ENCODE assay signal across 14 mouse cellular contexts in genomic region chr5:24342966-24343365, GRCm38 (mm10). TPM values are rescaled to one million over a fixed set of nuclear protein-coding genes. Genes with fewer than 3 reads are reported as not detected.
DNase-seq lines count a peak whose midpoint lies in the region; ATAC-seq and TF ChIP-seq lines count a peak whose summit lies in the region.
"Had no signal": no experiment of that assay in that cellular context is flagged by ENCODE, and none has a peak within 500 bp of the region (broad histone marks: within the 10 kb centered on the region; RNA-seq: fewer than 3 reads in every experiment).

No protein-coding gene starts in this region.

- peak overlapping the region; percentile 88; the same call in 1 of the 2 replicates for H3K27ac ChIP-seq in intestine, embryonic 14.5 days (ENCODE audit: low read depth)
- H3K27ac ChIP-seq in intestine, postnatal 0 days (ENCODE audit: low read depth, low read length) = no peak overlapping the region
- H3K27ac ChIP-seq in forebrain, embryonic 13.5 days = peak overlapping the region; percentile 90; the same call in 1 of the 2 replicates
- peak overlapping the region; percentile 97 for H3K27ac ChIP-seq in hindbrain, embryonic 12.5 days
- peak overlapping the region; percentile 83; the same call in 1 of the 2 replicates for H3K27ac ChIP-seq in midbrain, embryonic 16.5 days (ENCODE audit: low read length)
- H3K27ac ChIP-seq: left cerebral cortex, adult 2 months; liver, embryonic 14.5 days had no signal

- ATAC-seq in intestine, embryonic 14.5 days (replicated peaks; ENCODE audit: low FRiP score, low TSS enrichment, low read depth) = 0 out of 2 replicates have a peak, but pooled peaks have one; percentile 12
- ATAC-seq in intestine, postnatal 0 days = no peak
- ATAC-seq in forebrain, embryonic 13.5 days = no peak
- no peak for ATAC-seq in hindbrain, embryonic 12.5 days (ENCODE audit: low FRiP score)
- no peak for ATAC-seq in midbrain, embryonic 16.5 days
- ATAC-seq in megakaryocyte-erythroid progenitor cell, adult 5-6 weeks (replicated peaks; ENCODE audit: low FRiP score, low TSS enrichment, poor library complexity, severe bottlenecking) = no peak

- H3K4me1 ChIP-seq in intestine, embryonic 14.5 days (replicated peaks; ENCODE audit: control insufficient read depth, insufficient read depth, low read length) = peaks cover 41% of the 10 kb centered on the region
- no peaks in the 10 kb centered on the region for H3K4me1 ChIP-seq in intestine, postnatal 0 days (replicated peaks; ENCODE audit: control insufficient read depth, insufficient read depth, low read length)
- peaks cover 49% of the 10 kb centered on the region for H3K4me1 ChIP-seq in forebrain, embryonic 13.5 days
- H3K4me1 ChIP-seq in hindbrain, embryonic 12.5 days = peaks cover 56% of the 10 kb centered on the region
- H3K4me1 ChIP-seq in midbrain, embryonic 16.5 days (ENCODE audit: control insufficient read depth, insufficient read depth, low read length) = peaks cover 29% of the 10 kb centered on the region

- no peak for DNase-seq in intestine, embryonic 14.5 days (ENCODE audit: low spot score)
- no peak for DNase-seq in cerebellum, postnatal 36 days
- DNase-seq: cerebellum, adult 8-10 months; kidney, postnatal 36 days; right cerebral cortex, postnatal 4 days had no signal

- 0 out of 2 replicates have a peak overlapping the region, but pooled peaks have one; percentile 11 for H3K4me2 ChIP-seq in intestine, embryonic 14.5 days (ENCODE audit: low read length)
- no peak overlapping the region for H3K4me2 ChIP-seq in intestine, postnatal 0 days (replicated peaks; ENCODE audit: low read depth)
- no peak overlapping the region for H3K4me2 ChIP-seq in forebrain, embryonic 13.5 days
- 0 out of 2 replicates have a peak overlapping the region, but pooled peaks have one; percentile 26 for H3K4me2 ChIP-seq in hindbrain, embryonic 12.5 days (replicated peaks)
- no peak overlapping the region for H3K4me2 ChIP-seq in midbrain, embryonic 16.5 days (ENCODE audit: low read length)

- 0 out of 2 replicates have a peak, but pooled peaks cover 9% of the 10 kb centered on the region for H3K36me3 ChIP-seq in intestine, embryonic 14.5 days (ENCODE audit: control insufficient read depth, insufficient read depth, low read length)
- no peaks in the 10 kb centered on the region for H3K36me3 ChIP-seq in intestine, postnatal 0 days (ENCODE audit: control insufficient read depth, insufficient read depth)
- no peaks in the 10 kb centered on the region for H3K36me3 ChIP-seq in forebrain, embryonic 13.5 days (ENCODE audit: poor library complexity, severe bottlenecking)
- H3K36me3 ChIP-seq in hindbrain, embryonic 12.5 days = no peaks in the 10 kb centered on the region
- no peaks in the 10 kb centered on the region for H3K36me3 ChIP-seq in midbrain, embryonic 16.5 days (ENCODE audit: control insufficient read depth, insufficient read depth, low read length)

- H3K9me3 ChIP-seq in intestine, embryonic 14.5 days (ENCODE audit: control insufficient read depth, low read length) = no peaks in the 10 kb centered on the region
- no peaks in the 10 kb centered on the region for H3K9me3 ChIP-seq in intestine, postnatal 0 days (ENCODE audit: control insufficient read depth)
- no peaks in the 10 kb centered on the region for H3K9me3 ChIP-seq in forebrain, embryonic 13.5 days (replicated peaks)
- no peaks in the 10 kb centered on the region for H3K9me3 ChIP-seq in hindbrain, embryonic 12.5 days (replicated peaks)
- H3K9me3 ChIP-seq in midbrain, embryonic 16.5 days (replicated peaks; ENCODE audit: control insufficient read depth, low read length, poor library complexity, severe bottlenecking) = no peaks in the 10 kb centered on the region

- 22% methylated on average over 8 of the region's 8 CpGs for WGBS in intestine, embryonic 14.5 days
- 39% methylated on average over 8 of the region's 8 CpGs for WGBS in intestine, postnatal 0 days
- WGBS in forebrain, embryonic 13.5 days = 61% methylated on average over 8 of the region's 8 CpGs
- 41% methylated on average over 8 of the region's 8 CpGs for WGBS in hindbrain, embryonic 12.5 days
- WGBS in midbrain, embryonic 16.5 days = 46% methylated on average over 8 of the region's 8 CpGs

- H3K27me3 ChIP-seq in intestine, embryonic 14.5 days (replicated peaks; ENCODE audit: control insufficient read depth, insufficient read depth, low read length) = no peaks in the 10 kb centered on the region
- H3K27me3 ChIP-seq in intestine, postnatal 0 days (replicated peaks; ENCODE audit: control insufficient read depth, insufficient read depth, low read length) = no peaks in the 10 kb centered on the region
- H3K27me3 ChIP-seq in forebrain, embryonic 13.5 days = no peaks in the 10 kb centered on the region
- peaks cover 7% of the 10 kb centered on the region; the same call in 1 of the 2 replicates for H3K27me3 ChIP-seq in hindbrain, embryonic 12.5 days
- H3K27me3 ChIP-seq in midbrain, embryonic 16.5 days (ENCODE audit: control insufficient read depth, insufficient read depth, low read depth, low read length) = no peaks in the 10 kb centered on the region

- TF ChIP-seq CTCF in intestine, postnatal 0 days (IDR thresholded peaks at IDR 0.05; ENCODE audit: low read depth) = no peak

- H3K4me3 ChIP-seq in intestine, embryonic 14.5 days (ENCODE audit: low read depth, low read length) = no peak overlapping the region
- H3K4me3 ChIP-seq in intestine, postnatal 0 days (ENCODE audit: low read depth, low read length) = no peak overlapping the region
- no peak overlapping the region for H3K4me3 ChIP-seq in forebrain, embryonic 13.5 days
- H3K4me3 ChIP-seq in hindbrain, embryonic 12.5 days = no peak overlapping the region
- no peak overlapping the region for H3K4me3 ChIP-seq in midbrain, embryonic 16.5 days (ENCODE audit: low read depth, low read length)
- H3K4me3 ChIP-seq: left cerebral cortex, adult 2 months had no signal

- H3K9ac ChIP-seq in intestine, embryonic 14.5 days (ENCODE audit: low read length) = no peak overlapping the region
- H3K9ac ChIP-seq in intestine, postnatal 0 days (ENCODE audit: low read depth, low read length) = no peak overlapping the region
- 0 out of 2 replicates have a peak overlapping the region, but pooled peaks have one; percentile 64 for H3K9ac ChIP-seq in forebrain, embryonic 13.5 days
- no peak overlapping the region for H3K9ac ChIP-seq in hindbrain, embryonic 12.5 days
- H3K9ac ChIP-seq in midbrain, embryonic 16.5 days (ENCODE audit: low read depth, low read length) = no peak overlapping the region
- H3K9ac ChIP-seq: liver, embryonic 14.5 days had no signal

RNA-seq across cellular contexts. Expression of gene Kcnh2, which starts 8.4 kb away (rescaled TPM):
- polyA plus RNA-seq in intestine, embryonic 14.5 days (2014; fragmentation: Nextera tagmentation; extraction: Ambion mirVana) = 9.0 and 11.2 TPM in 2 replicates
- polyA plus RNA-seq in intestine, postnatal 0 days (2015; fragmentation: Nextera tagmentation; extraction: Ambion mirVana) = 3.0 and 3.1 TPM in 2 replicates
- 4.3 and 6.9 TPM in 2 replicates for polyA plus RNA-seq in forebrain, embryonic 13.5 days (2015; fragmentation: Nextera tagmentation; extraction: Ambion mirVana)
- 14.6 and 17.4 TPM in 2 replicates for polyA plus RNA-seq in hindbrain, embryonic 12.5 days (2016; fragmentation: Nextera tagmentation; extraction: Ambion mirVana)
- 11.4 and 11.7 TPM in 2 replicates for polyA plus RNA-seq in midbrain, embryonic 16.5 days (2015; fragmentation: Nextera tagmentation; extraction: Ambion mirVana)
- 1.2 TPM in 1 of 2 replicates, not detected in the other for total RNA-seq in megakaryocyte-erythroid progenitor cell, adult 5-6 weeks (2014; fragmentation: Nextera tagmentation)
- not detected in 2 replicates for total RNA-seq in megakaryocyte-erythroid progenitor cell, adult 5-6 weeks (2017)
- total RNA-seq: megakaryocyte, adult 5-6 weeks had no signal

RNA-seq across cellular contexts. Expression of gene Nos3, which starts 21.6 kb away (rescaled TPM):
- 6.6 and 6.8 TPM in 2 replicates for polyA plus RNA-seq in intestine, embryonic 14.5 days (2014; fragmentation: Nextera tagmentation; extraction: Ambion mirVana)
- 3.5 and 3.7 TPM in 2 replicates for polyA plus RNA-seq in intestine, postnatal 0 days (2015; fragmentation: Nextera tagmentation; extraction: Ambion mirVana)
- 5.6 and 5.9 TPM in 2 replicates for polyA plus RNA-seq in forebrain, embryonic 13.5 days (2015; fragmentation: Nextera tagmentation; extraction: Ambion mirVana)
- 8.8 and 9.0 TPM in 2 replicates for polyA plus RNA-seq in hindbrain, embryonic 12.5 days (2016; fragmentation: Nextera tagmentation; extraction: Ambion mirVana)
- 8.8 and 9.7 TPM in 2 replicates for polyA plus RNA-seq in midbrain, embryonic 16.5 days (2015; fragmentation: Nextera tagmentation; extraction: Ambion mirVana)
- not detected in 2 replicates for total RNA-seq in megakaryocyte-erythroid progenitor cell, adult 5-6 weeks (2014; fragmentation: Nextera tagmentation)
- total RNA-seq in megakaryocyte-erythroid progenitor cell, adult 5-6 weeks (2017) = 0.23 TPM in 1 of 2 replicates, not detected in the other
- total RNA-seq: hematopoietic stem cell, adult 5-6 weeks had no signal

RNA-seq across cellular contexts. Expression of gene Atg9b, which starts 49.0 kb away (rescaled TPM):
- polyA plus RNA-seq in intestine, embryonic 14.5 days (2014; fragmentation: Nextera tagmentation; extraction: Ambion mirVana) = 0.66 and 1.0 TPM in 2 replicates
- polyA plus RNA-seq in intestine, postnatal 0 days (2015; fragmentation: Nextera tagmentation; extraction: Ambion mirVana) = 0.42 and 0.61 TPM in 2 replicates
- polyA plus RNA-seq in forebrain, embryonic 13.5 days (2015; fragmentation: Nextera tagmentation; extraction: Ambion mirVana) = 0.52 and 0.57 TPM in 2 replicates
- 0.35 and 0.46 TPM in 2 replicates for polyA plus RNA-seq in hindbrain, embryonic 12.5 days (2016; fragmentation: Nextera tagmentation; extraction: Ambion mirVana)
- 3.8 and 4.4 TPM in 2 replicates for polyA plus RNA-seq in midbrain, embryonic 16.5 days (2015; fragmentation: Nextera tagmentation; extraction: Ambion mirVana)
- 1.9 and 5.2 TPM in 2 replicates for total RNA-seq in megakaryocyte-erythroid progenitor cell, adult 5-6 weeks (2014; fragmentation: Nextera tagmentation)
- 1.1 and 7.3 TPM in 2 replicates for total RNA-seq in megakaryocyte-erythroid progenitor cell, adult 5-6 weeks (2017)

RNA-seq across cellular contexts. Expression of gene Abcb8, which starts 50.5 kb away (rescaled TPM):
- polyA plus RNA-seq in intestine, embryonic 14.5 days (2014; fragmentation: Nextera tagmentation; extraction: Ambion mirVana) = 56.4 and 64.0 TPM in 2 replicates
- polyA plus RNA-seq in intestine, postnatal 0 days (2015; fragmentation: Nextera tagmentation; extraction: Ambion mirVana) = 40.4 and 40.9 TPM in 2 replicates
- polyA plus RNA-seq in forebrain, embryonic 13.5 days (2015; fragmentation: Nextera tagmentation; extraction: Ambion mirVana) = 39.0 and 48.1 TPM in 2 replicates
- 38.7 and 43.5 TPM in 2 replicates for polyA plus RNA-seq in hindbrain, embryonic 12.5 days (2016; fragmentation: Nextera tagmentation; extraction: Ambion mirVana)
- polyA plus RNA-seq in midbrain, embryonic 16.5 days (2015; fragmentation: Nextera tagmentation; extraction: Ambion mirVana) = 49.2 and 54.9 TPM in 2 replicates
- 59.4 and 83.4 TPM in 2 replicates for total RNA-seq in megakaryocyte-erythroid progenitor cell, adult 5-6 weeks (2014; fragmentation: Nextera tagmentation)
- total RNA-seq in megakaryocyte-erythroid progenitor cell, adult 5-6 weeks (2017) = 8.3 and 24.8 TPM in 2 replicates

Comparison
In these comparisons a context has a peak if more than half of its experiments do, and no peak if none do; other contexts are left out.
1. H3K4me2 ChIP-seq: peak in intestine, embryonic 14.5 days (single experiment) and hindbrain, embryonic 12.5 days (single experiment); none in intestine, postnatal 0 days (single experiment), forebrain, embryonic 13.5 days (single experiment) and midbrain, embryonic 16.5 days (single experiment).